Mouse (Mus musculus) small intestine, adult 2 months (tissue): ENCODE data around the gene Notch1.

Experiments
- CTCF ChIP-seq: fragments of 200-500 bp; IDR thresholded peaks from 2 replicates; pipeline ENCODE4 v1.5.1; 2012; ENCODE audit warnings: low read depth, mild to moderate bottlenecking, control low read depth, inconsistent platforms, low read length, moderate library complexity, mixed read lengths; ENCODE audit not compliant: insufficient replicate concordance, insufficient read length; ENCODE audit errors: extremely low read depth
- POLR2A ChIP-seq: fragments of 200-500 bp; IDR thresholded peaks from 2 replicates; pipeline ENCODE4 v1.6.1; 2012; ENCODE audit warnings: low read depth, mild to moderate bottlenecking, control low read depth, inconsistent platforms, low read length, moderate library complexity

- TF ChIP-seq CTCF (no peak), POLR2A (no peak)
These were observed 37.7 kb downstream of the Notch1 start for GRCm38 (mm10) chr2:26478685-26479205.
